Mouse (Mus musculus) forebrain, embryonic 12.5 days (tissue): Measurements from ENCODE around the gene Faap24. TPM values are rescaled to one million over a fixed set of nuclear protein-coding genes. Genes with fewer than 3 reads are reported as not detected.
A peak's percentile ranks its signal among the peaks of the same experiment; 100 is the strongest.

Experiments
- ATAC-seq: fragments of 200-750 bp; cut with Nextera tagmentation; 2 replicates; pipeline ENCODE4 v1.8.0; 2017; ENCODE audit warnings: moderate TSS enrichment; ENCODE audit not compliant: low FRiP score
- H3K27ac ChIP-seq: fragments of 300-500 bp; sonication (generic); 2 replicates; pipeline ENCODE4 v1.5.1; 2016; ENCODE audit warnings: mild to moderate bottlenecking
- H3K27me3 ChIP-seq: fragments of 300-500 bp; sonication (generic); 2 replicates; pipeline ENCODE4 v1.6.1; 2016; ENCODE audit warnings: mild to moderate bottlenecking
- H3K36me3 ChIP-seq: fragments of 300-500 bp; sonication (generic); replicated peaks from 2 replicates; pipeline ENCODE4 v1.6.1; 2016; ENCODE audit warnings: mild to moderate bottlenecking
- H3K4me1 ChIP-seq: fragments of 300-500 bp; sonication (generic); 2 replicates; pipeline ENCODE4 v1.6.1; 2016
- H3K4me2 ChIP-seq: fragments of 300-500 bp; sonication (generic); 2 replicates; pipeline ENCODE4 v1.6.1; 2016; ENCODE audit warnings: mild to moderate bottlenecking, moderate library complexity
- H3K4me3 ChIP-seq: fragments of 300-500 bp; sonication (generic); replicated peaks from 2 replicates; pipeline ENCODE4 v1.5.1; 2016; ENCODE audit warnings: mild to moderate bottlenecking
- H3K9ac ChIP-seq: fragments of 300-500 bp; sonication (generic); 2 replicates; pipeline ENCODE4 v1.6.1; 2016; ENCODE audit warnings: mild to moderate bottlenecking
- H3K9me3 ChIP-seq: fragments of 300-500 bp; sonication (generic); 2 replicates; pipeline ENCODE4 v1.6.1; 2016
- WGBS: fragments of 180-500 bp; shearing (Covaris S2); methylation state at CpG from one replicate; pipeline ENCODE4 v1.1.7; 2016; 5-methylcytosine and 5-hydroxymethylcytosine counted together
- polyA plus RNA-seq: library from polyadenylated mRNA; unstranded; fragments of >200 nt; fragmentation: Nextera tagmentation; extraction: Ambion mirVana; gene quantifications from 2 replicates; pipeline ENCODE4 v1.2.1, GENCODE M21; 2016

Gene Faap24
- polyA plus RNA-seq, 1 experiment from 2014 or later, result 26.3 TPM

- WGBS, result 54% methylated on average over 2 of the region's 2 CpGs
- Histone ChIP-seq H3K4me1 (0 out of 2 replicates have a peak, but pooled peaks cover 4% of the 10 kb centered on the region), H3K9me3 (no peaks in the 10 kb centered on the region), H3K9ac (no peak overlapping the region), H3K4me3 (no peak overlapping the region), H3K27me3 (no peaks in the 10 kb centered on the region), H3K4me2 (no peak overlapping the region), H3K36me3 (no peaks in the 10 kb centered on the region), H3K27ac (no peak overlapping the region)
- ATAC-seq, result no peak
Measured at GRCm38 (mm10) chr7:35382706-35383353, 13.8 kb downstream of the Faap24 start.

GRCm38 (mm10) chr7:35381861-35382260, 14.8 kb downstream of the Faap24 start:
- Histone ChIP-seq H3K9ac (no peak overlapping the region), H3K9me3 (no peaks in the 10 kb centered on the region), H3K36me3 (no peaks in the 10 kb centered on the region), H3K27me3 (no peaks in the 10 kb centered on the region), H3K4me3 (no peak overlapping the region), H3K4me2 (no peak overlapping the region), H3K27ac (no peak overlapping the region), H3K4me1 (0 out of 2 replicates have a peak, but pooled peaks cover 4% of the 10 kb centered on the region)
- 45% methylated on average over 15 of the region's 16 CpGs for WGBS
- ATAC-seq, result no peak

- Histone ChIP-seq H3K4me3 (no peak overlapping the region), H3K4me2 (no peak overlapping the region), H3K36me3 (no peaks in the 10 kb centered on the region), H3K27me3 (no peaks in the 10 kb centered on the region), H3K9me3 (no peaks in the 10 kb centered on the region), H3K4me1 (0 out of 2 replicates have a peak, but pooled peaks cover 4% of the 10 kb centered on the region), H3K27ac (no peak overlapping the region), H3K9ac (no peak overlapping the region)
- WGBS, result 92% methylated on average over 8 of the region's 8 CpGs
- ATAC-seq, result no peak
Measured at GRCm38 (mm10) chr7:35380351-35380750, 16.3 kb downstream of the Faap24 start.

- Histone ChIP-seq H3K27me3 (no peaks in the 10 kb centered on the region), H3K9me3 (no peaks in the 10 kb centered on the region), H3K36me3 (no peaks in the 10 kb centered on the region), H3K4me1 (0 out of 2 replicates have a peak, but pooled peaks cover 4% of the 10 kb centered on the region), H3K4me2 (no peak overlapping the region), H3K4me3 (no peak overlapping the region), H3K9ac (no peak overlapping the region), H3K27ac (no peak overlapping the region)
- 49% methylated on average over 16 of the region's 16 CpGs for WGBS
- ATAC-seq, result no peak
Measured at GRCm38 (mm10) chr7:35379492-35380119, 17.0 kb downstream of the Faap24 start.

GRCm38 (mm10) chr7:35376623-35377022, 20.0 kb downstream of the Faap24 start:
- H3K4me1 ChIP-seq, result 0 out of 2 replicates have a peak, but pooled peaks cover 7% of the 10 kb centered on the region
- no peaks in the 10 kb centered on the region for H3K9me3 ChIP-seq
- no peak for ATAC-seq
- H3K27me3 ChIP-seq, result 0 out of 2 replicates have a peak, but pooled peaks cover 3% of the 10 kb centered on the region
- H3K27ac ChIP-seq, result no peak overlapping the region
- WGBS, result 93% methylated on average over 9 of the region's 9 CpGs
- no peak overlapping the region for H3K4me2 ChIP-seq
- H3K9ac ChIP-seq, result no peak overlapping the region
- H3K36me3 ChIP-seq, result no peaks in the 10 kb centered on the region
- no peak overlapping the region for H3K4me3 ChIP-seq

GRCm38 (mm10) chr7:35374265-35374664, 22.4 kb downstream of the Faap24 start:
- WGBS, result 89% methylated on average over 7 of the region's 7 CpGs
- Histone ChIP-seq H3K9me3 (no peaks in the 10 kb centered on the region), H3K9ac (no peak overlapping the region), H3K4me2 (no peak overlapping the region), H3K4me3 (no peak overlapping the region), H3K4me1 (peaks cover 11% of the 10 kb centered on the region), H3K36me3 (no peaks in the 10 kb centered on the region), H3K27me3 (0 out of 2 replicates have a peak, but pooled peaks cover 3% of the 10 kb centered on the region), H3K27ac (no peak overlapping the region)
- no peak for ATAC-seq

- Histone ChIP-seq H3K4me1 (peaks cover 11% of the 10 kb centered on the region), H3K4me3 (no peak overlapping the region), H3K4me2 (no peak overlapping the region), H3K9me3 (0 out of 2 replicates have a peak, but pooled peaks cover 3% of the 10 kb centered on the region), H3K27ac (no peak overlapping the region), H3K27me3 (0 out of 2 replicates have a peak, but pooled peaks cover 3% of the 10 kb centered on the region), H3K9ac (no peak overlapping the region), H3K36me3 (no peaks in the 10 kb centered on the region)
- ATAC-seq, result no peak
- 72% methylated on average over 16 of the region's 16 CpGs for WGBS
Measured at GRCm38 (mm10) chr7:35373146-35373989, 23.3 kb downstream of the Faap24 start.

- Histone ChIP-seq H3K9me3 (0 out of 2 replicates have a peak, but pooled peaks cover 3% of the 10 kb centered on the region), H3K36me3 (no peaks in the 10 kb centered on the region), H3K27ac (no peak overlapping the region)
Measured at GRCm38 (mm10) chr7:35372483-35373017, 24.1 kb downstream of the Faap24 start.

GRCm38 (mm10) chr7:35371096-35371495, 25.5 kb downstream of the Faap24 start:
- ATAC-seq, result no peak
- Histone ChIP-seq H3K9me3 (0 out of 2 replicates have a peak, but pooled peaks cover 3% of the 10 kb centered on the region), H3K4me1 (peaks cover 11% of the 10 kb centered on the region), H3K4me2 (peak overlapping the region; percentile 6; the same call in 1 of the 2 replicates), H3K27ac (0 out of 2 replicates have a peak overlapping the region, but pooled peaks have one; percentile 15), H3K4me3 (no peak overlapping the region), H3K27me3 (0 out of 2 replicates have a peak, but pooled peaks cover 3% of the 10 kb centered on the region), H3K9ac (no peak overlapping the region), H3K36me3 (no peaks in the 10 kb centered on the region)
- 13% methylated on average over 14 of the region's 14 CpGs for WGBS

More at GRCm38 (mm10) chr7:35372483-35373017, 24.1 kb downstream of the Faap24 start:
- no peak for ATAC-seq
- no peak overlapping the region for H3K4me3 ChIP-seq
- 94% methylated on average over 14 of the region's 14 CpGs for WGBS
- no peak overlapping the region for H3K4me2 ChIP-seq
- no peak overlapping the region for H3K9ac ChIP-seq
- peaks cover 11% of the 10 kb centered on the region for H3K4me1 ChIP-seq
- 0 out of 2 replicates have a peak, but pooled peaks cover 3% of the 10 kb centered on the region for H3K27me3 ChIP-seq

GRCm38 (mm10) chr7:35365161-35365910, 31.3 kb downstream of the Faap24 start:
- H3K4me3 ChIP-seq, result no peak overlapping the region
- ATAC-seq, result no peak
- 0 out of 2 replicates have a peak, but pooled peaks cover 3% of the 10 kb centered on the region for H3K9me3 ChIP-seq
- no peaks in the 10 kb centered on the region for H3K4me1 ChIP-seq
- 79% methylated on average over 12 of the region's 12 CpGs for WGBS
- no peaks in the 10 kb centered on the region for H3K36me3 ChIP-seq
- H3K27ac ChIP-seq, result no peak overlapping the region
- no peak overlapping the region for H3K9ac ChIP-seq
- no peak overlapping the region for H3K4me2 ChIP-seq
- no peaks in the 10 kb centered on the region for H3K27me3 ChIP-seq

- no peaks in the 10 kb centered on the region for H3K4me1 ChIP-seq
- no peaks in the 10 kb centered on the region for H3K27me3 ChIP-seq
- H3K9me3 ChIP-seq, result no peaks in the 10 kb centered on the region
- ATAC-seq, result no peak
- no peak overlapping the region for H3K27ac ChIP-seq
- 81% methylated on average over 5 of the region's 5 CpGs for WGBS
- H3K36me3 ChIP-seq, result no peaks in the 10 kb centered on the region
- H3K4me3 ChIP-seq, result no peak overlapping the region
- no peak overlapping the region for H3K9ac ChIP-seq
- H3K4me2 ChIP-seq, result no peak overlapping the region
Measured at GRCm38 (mm10) chr7:35362868-35363267, 33.8 kb downstream of the Faap24 start.
